Mouse (Mus musculus) MN1 (cell line): ENCODE measurements at regions not wholly inside any gene's neighbourhood (a gene's known extent, or its start where the extent isn't known, plus 50 kb on each side); places are given as distances from the start of the nearest gene placed in this dataset.

Experiments
- DNase-seq: peaks from one replicate; pipeline ENCODE4 v3.0.0-alpha.2; 2016; ENCODE audit warnings: low spot score

- no peak for DNase-seq
Measured at GRCm38 (mm10) chr2:159356503-159356902, 561.9 kb downstream of the Dhx35 start.

- DNase-seq, result no peak
Measured at GRCm38 (mm10) chr2:159361371-159361770, 566.8 kb downstream of the Dhx35 start.

GRCm38 (mm10) chr2:159392865-159393264 is 598.3 kb downstream of the Dhx35 start:
- no peak for DNase-seq

GRCm38 (mm10) chr2:159401421-159402100 is 607.0 kb downstream of the Dhx35 start:
- DNase-seq, result no peak

- no peak for DNase-seq
Measured at GRCm38 (mm10) chr2:159404940-159405339, 610.3 kb downstream of the Dhx35 start.

- DNase-seq, result no peak
Measured at GRCm38 (mm10) chr2:159414599-159414998, 620.0 kb downstream of the Dhx35 start.

GRCm38 (mm10) chr2:159418371-159418940 is 623.8 kb downstream of the Dhx35 start:
- DNase-seq, result no peak

- no peak for DNase-seq
Measured at GRCm38 (mm10) chr2:159422281-159422937, 627.8 kb downstream of the Dhx35 start.

- DNase-seq, result no peak
Measured at GRCm38 (mm10) chr2:159428201-159428600, 633.6 kb downstream of the Dhx35 start.

GRCm38 (mm10) chr2:159430577-159431329 is 636.1 kb downstream of the Dhx35 start:
- DNase-seq, result no peak

- no peak for DNase-seq
Measured at GRCm38 (mm10) chr2:159438961-159439360, 644.4 kb downstream of the Dhx35 start.

GRCm38 (mm10) chr2:159443581-159443980 is 649.0 kb downstream of the Dhx35 start:
- DNase-seq, result no peak

- DNase-seq, result no peak
Measured at GRCm38 (mm10) chr2:159446434-159446833, 651.8 kb downstream of the Dhx35 start.

GRCm38 (mm10) chr2:159446886-159447285 is 652.3 kb downstream of the Dhx35 start:
- no peak for DNase-seq

- DNase-seq, result no peak
Measured at GRCm38 (mm10) chr2:159448976-159449375, 654.4 kb downstream of the Dhx35 start.

GRCm38 (mm10) chr2:159451439-159451838 is 656.8 kb downstream of the Dhx35 start:
- no peak for DNase-seq

GRCm38 (mm10) chr2:159481399-159482080 is 686.9 kb downstream of the Dhx35 start:
- no peak for DNase-seq

GRCm38 (mm10) chr2:159491090-159491489 is 696.5 kb downstream of the Dhx35 start:
- no peak for DNase-seq

GRCm38 (mm10) chr2:159498691-159499090 is 704.1 kb downstream of the Dhx35 start:
- no peak for DNase-seq

- no peak for DNase-seq
Measured at GRCm38 (mm10) chr2:159501039-159501438, 706.4 kb downstream of the Dhx35 start.

GRCm38 (mm10) chr2:159519066-159519465 is 724.5 kb downstream of the Dhx35 start:
- no peak for DNase-seq

- DNase-seq, result no peak
Measured at GRCm38 (mm10) chr2:159523739-159524138, 729.1 kb downstream of the Dhx35 start.
